Mouse (Mus musculus): ENCODE results near the gene Cycs.

GRCm38 (mm10) chr6:50539641-50540040, 26.7 kb downstream of the Cycs start:
- TF ChIP-seq CTCF (IDR thresholded peaks at IDR 0.05; ENCODE audit: control insufficient read depth, insufficient read depth, low read length) (no peak), POLR2A (IDR thresholded peaks at IDR 0.05; ENCODE audit: borderline replicate concordance, control insufficient read depth, low read depth, low read length) (no peak)
